Mouse (Mus musculus) small intestine, adult 10 weeks (tissue): ENCODE measurements around the gene Setd7. TPM values are rescaled to one million over a fixed set of nuclear protein-coding genes. Genes with fewer than 3 reads are reported as not detected.

Source experiments
- polyA plus RNA-seq: library from polyadenylated mRNA; stranded (reverse); fragments of 350-450 nt; fragmentation: Illumina TruSeq; extraction: RNeasy Lipid Tissue Mini Kit (QIAGEN cat#74804); gene quantifications from one replicate; pipeline ENCODE4 v1.2.3, GENCODE M21; 2014; ENCODE audit warnings: low replicate concordance

Gene Setd7
- 40.4 TPM for polyA plus RNA-seq

GRCm38 (mm10) chr3:51560511-51561108 is at the start of gene Setd7:
TSS of gene Setd7 (minus strand) at chr3:51560879.

GRCm38 (mm10) chr3:51483741-51484359 is 76.8 kb downstream of the Setd7 start, which contains the start of gene Rab33b:
TSS of gene Rab33b (plus strand) at chr3:51483920.

Other genes with a start within 250 kb of the Setd7 start
- 46.6 TPM for gene Elf2, start 220.2 kb downstream of the Setd7 start, polyA plus RNA-seq
- gene Mgarp, start 164.1 kb downstream of the Setd7 start, polyA plus RNA-seq, result not detected
- gene Ndufc1, start 151.9 kb downstream of the Setd7 start, polyA plus RNA-seq, result 662 TPM
- gene Naa15, start 145.7 kb downstream of the Setd7 start, polyA plus RNA-seq, result 210 TPM
- 27.5 TPM for gene Rab33b, start 77.0 kb downstream of the Setd7 start, polyA plus RNA-seq
- gene Mgst2, start 99.5 kb upstream of the Setd7 start, polyA plus RNA-seq, result 232 TPM